Mouse (Mus musculus) cerebellum, adult 8-10 months (tissue): ENCODE results near the gene Abcf1.

Experiments used
- DNase-seq: peaks from one replicate; pipeline ENCODE4 v3.0.0; 2022

Abcf1 gene

GRCm38 (mm10) chr17:35918276-35919059 lies 51.1 kb downstream of the Abcf1 start:
- DNase-seq, result peak; percentile 58

- peak; percentile 66 for DNase-seq
Observed at GRCm38 (mm10) chr17:35917463-35918251, 51.9 kb downstream of the Abcf1 start.

- no peak for DNase-seq
Observed at GRCm38 (mm10) chr17:35917143-35917462, 52.5 kb downstream of the Abcf1 start.

- peak; percentile 99 for DNase-seq
Observed at GRCm38 (mm10) chr17:35916297-35917142, 53.0 kb downstream of the Abcf1 start, which contains the start of the genes Mrps18b and Ppp1r10. Mrps18b (minus strand) TSS chr17:35916389. Ppp1r10 (plus strand) TSS chr17:35916434.

- peak; percentile 35 for DNase-seq
Observed at GRCm38 (mm10) chr17:35915538-35916296, 53.8 kb downstream of the Abcf1 start.

- DNase-seq, result no peak
Observed at GRCm38 (mm10) chr17:35914975-35915374, 54.6 kb downstream of the Abcf1 start.

GRCm38 (mm10) chr17:35909919-35910369 lies 59.6 kb downstream of the Abcf1 start, which contains the start of gene Atat1:
Atat1 (minus strand) TSS chr17:35910075.
- peak; percentile 83 for DNase-seq

GRCm38 (mm10) chr17:35909186-35909918 lies 60.2 kb downstream of the Abcf1 start:
- DNase-seq, result no peak

- no peak for DNase-seq
Observed at GRCm38 (mm10) chr17:35907609-35908008, 62.0 kb downstream of the Abcf1 start.
